Mouse (Mus musculus): Measurements from ENCODE around the gene Col19a1. TPM values are rescaled to one million over a fixed set of nuclear protein-coding genes. Genes with fewer than 3 reads are reported as not detected.
A peak's percentile ranks its signal among the peaks of the same experiment; 100 is the strongest.

Gene Col19a1
- polyA plus RNA-seq, 1 experiment from 2014 or later: 5.5 TPM

GRCm38 (mm10) chr1:24229552-24229951 is 357.7 kb downstream of the Col19a1 start:
- Histone ChIP-seq H3K36me3 (ENCODE audit: control insufficient read depth, insufficient read depth, low read length) (no peaks in the 10 kb centered on the region), H3K4me2 (ENCODE audit: low read depth, low read length) (no peak overlapping the region), H3K27me3 (ENCODE audit: control insufficient read depth, insufficient read depth, low read length) (no peaks in the 10 kb centered on the region), H3K9ac (ENCODE audit: low read length) (no peak overlapping the region), H3K9me3 (replicated peaks; ENCODE audit: control insufficient read depth, low read length) (no peaks in the 10 kb centered on the region), H3K27ac (ENCODE audit: low read length) (no peak overlapping the region), H3K4me3 (replicated peaks; ENCODE audit: low read length) (no peak overlapping the region), H3K4me1 (ENCODE audit: control insufficient read depth, insufficient read depth, low read length) (no peaks in the 10 kb centered on the region)
- no peak for ATAC-seq (ENCODE audit: insufficient read depth, low FRiP score)
- 86% methylated on average over 1 of the region's 1 CpGs for WGBS

- Histone ChIP-seq H3K4me1 (ENCODE audit: control insufficient read depth, insufficient read depth, low read length) (no peaks in the 10 kb centered on the region), H3K9me3 (replicated peaks; ENCODE audit: control insufficient read depth, low read length) (no peaks in the 10 kb centered on the region), H3K27me3 (ENCODE audit: control insufficient read depth, insufficient read depth, low read length) (no peaks in the 10 kb centered on the region), H3K27ac (ENCODE audit: low read length) (no peak overlapping the region), H3K4me2 (ENCODE audit: low read depth, low read length) (no peak overlapping the region), H3K9ac (ENCODE audit: low read length) (no peak overlapping the region), H3K36me3 (ENCODE audit: control insufficient read depth, insufficient read depth, low read length) (no peaks in the 10 kb centered on the region), H3K4me3 (replicated peaks; ENCODE audit: low read length) (no peak overlapping the region)
- no peak for ATAC-seq (ENCODE audit: insufficient read depth, low FRiP score)
- WGBS: 78% methylated on average over 6 of the region's 6 CpGs
These were observed 360.1 kb downstream of the Col19a1 start for GRCm38 (mm10) chr1:24226941-24227711.

- WGBS: 68% methylated on average over 4 of the region's 4 CpGs
- peak; percentile 78; the same call in 1 of the 2 replicates for ATAC-seq (ENCODE audit: insufficient read depth, low FRiP score)
- no peak overlapping the region for H3K27ac ChIP-seq (ENCODE audit: low read length)
These were observed 361.3 kb downstream of the Col19a1 start for GRCm38 (mm10) chr1:24225825-24226526.

GRCm38 (mm10) chr1:24222981-24223612 is 364.2 kb downstream of the Col19a1 start:
- H3K4me3 ChIP-seq (replicated peaks; ENCODE audit: low read length): no peak overlapping the region
- WGBS: 88% methylated on average over 8 of the region's 8 CpGs
- H3K27me3 ChIP-seq (ENCODE audit: control insufficient read depth, insufficient read depth, low read length): no peaks in the 10 kb centered on the region
- no peak overlapping the region for H3K4me2 ChIP-seq (ENCODE audit: low read depth, low read length)
- H3K9ac ChIP-seq (ENCODE audit: low read length): no peak overlapping the region
- no peak overlapping the region for H3K27ac ChIP-seq (ENCODE audit: low read length)
- ATAC-seq (ENCODE audit: insufficient read depth, low FRiP score): no peak
- H3K36me3 ChIP-seq (ENCODE audit: control insufficient read depth, insufficient read depth, low read length): no peaks in the 10 kb centered on the region
- H3K9me3 ChIP-seq (replicated peaks; ENCODE audit: control insufficient read depth, low read length): no peaks in the 10 kb centered on the region
- no peaks in the 10 kb centered on the region for H3K4me1 ChIP-seq (ENCODE audit: control insufficient read depth, insufficient read depth, low read length)

More at GRCm38 (mm10) chr1:24225825-24226526, 361.3 kb downstream of the Col19a1 start:
- no peaks in the 10 kb centered on the region for H3K9me3 ChIP-seq (replicated peaks; ENCODE audit: control insufficient read depth, low read length)
- no peak overlapping the region for H3K4me3 ChIP-seq (replicated peaks; ENCODE audit: low read length)
- H3K4me1 ChIP-seq (ENCODE audit: control insufficient read depth, insufficient read depth, low read length): no peaks in the 10 kb centered on the region
- H3K9ac ChIP-seq (ENCODE audit: low read length): no peak overlapping the region
- no peak overlapping the region for H3K4me2 ChIP-seq (ENCODE audit: low read depth, low read length)
- no peaks in the 10 kb centered on the region for H3K27me3 ChIP-seq (ENCODE audit: control insufficient read depth, insufficient read depth, low read length)
- no peaks in the 10 kb centered on the region for H3K36me3 ChIP-seq (ENCODE audit: control insufficient read depth, insufficient read depth, low read length)

GRCm38 (mm10) chr1:24222231-24222630 is 365.0 kb downstream of the Col19a1 start:
- Histone ChIP-seq H3K27me3 (ENCODE audit: control insufficient read depth, insufficient read depth, low read length) (no peaks in the 10 kb centered on the region), H3K9ac (ENCODE audit: low read length) (no peak overlapping the region), H3K27ac (ENCODE audit: low read length) (no peak overlapping the region), H3K9me3 (replicated peaks; ENCODE audit: control insufficient read depth, low read length) (no peaks in the 10 kb centered on the region), H3K36me3 (ENCODE audit: control insufficient read depth, insufficient read depth, low read length) (no peaks in the 10 kb centered on the region), H3K4me1 (ENCODE audit: control insufficient read depth, insufficient read depth, low read length) (no peaks in the 10 kb centered on the region), H3K4me3 (replicated peaks; ENCODE audit: low read length) (no peak overlapping the region), H3K4me2 (ENCODE audit: low read depth, low read length) (no peak overlapping the region)
- ATAC-seq (ENCODE audit: insufficient read depth, low FRiP score): no peak
- WGBS: 76% methylated on average over 2 of the region's 2 CpGs

GRCm38 (mm10) chr1:24219041-24219440 is 368.2 kb downstream of the Col19a1 start:
- H3K9me3 ChIP-seq (replicated peaks; ENCODE audit: control insufficient read depth, low read length): no peaks in the 10 kb centered on the region
- H3K27ac ChIP-seq (ENCODE audit: low read length): no peak overlapping the region
- H3K4me1 ChIP-seq (ENCODE audit: control insufficient read depth, insufficient read depth, low read length): no peaks in the 10 kb centered on the region
- H3K9ac ChIP-seq (ENCODE audit: low read length): no peak overlapping the region
- no peaks in the 10 kb centered on the region for H3K36me3 ChIP-seq (ENCODE audit: control insufficient read depth, insufficient read depth, low read length)
- no peak overlapping the region for H3K4me2 ChIP-seq (ENCODE audit: low read depth, low read length)
- 40% methylated on average over 6 of the region's 6 CpGs for WGBS
- H3K4me3 ChIP-seq (replicated peaks; ENCODE audit: low read length): no peak overlapping the region
- ATAC-seq (ENCODE audit: insufficient read depth, low FRiP score): no peak
- no peaks in the 10 kb centered on the region for H3K27me3 ChIP-seq (ENCODE audit: control insufficient read depth, insufficient read depth, low read length)

Other genes with a start within 250 kb of the Col19a1 start
- gene Lmbrd1, start 91.2 kb upstream of the Col19a1 start, polyA plus RNA-seq (2015; fragmentation: Nextera tagmentation; extraction: Ambion mirVana): 35.1 and 41.6 TPM in 2 replicates

All from stomach, embryonic 16.5 days (tissue).